Mouse (Mus musculus): ENCODE data around the gene Tmem98.

Tmem98 gene

DNA sequence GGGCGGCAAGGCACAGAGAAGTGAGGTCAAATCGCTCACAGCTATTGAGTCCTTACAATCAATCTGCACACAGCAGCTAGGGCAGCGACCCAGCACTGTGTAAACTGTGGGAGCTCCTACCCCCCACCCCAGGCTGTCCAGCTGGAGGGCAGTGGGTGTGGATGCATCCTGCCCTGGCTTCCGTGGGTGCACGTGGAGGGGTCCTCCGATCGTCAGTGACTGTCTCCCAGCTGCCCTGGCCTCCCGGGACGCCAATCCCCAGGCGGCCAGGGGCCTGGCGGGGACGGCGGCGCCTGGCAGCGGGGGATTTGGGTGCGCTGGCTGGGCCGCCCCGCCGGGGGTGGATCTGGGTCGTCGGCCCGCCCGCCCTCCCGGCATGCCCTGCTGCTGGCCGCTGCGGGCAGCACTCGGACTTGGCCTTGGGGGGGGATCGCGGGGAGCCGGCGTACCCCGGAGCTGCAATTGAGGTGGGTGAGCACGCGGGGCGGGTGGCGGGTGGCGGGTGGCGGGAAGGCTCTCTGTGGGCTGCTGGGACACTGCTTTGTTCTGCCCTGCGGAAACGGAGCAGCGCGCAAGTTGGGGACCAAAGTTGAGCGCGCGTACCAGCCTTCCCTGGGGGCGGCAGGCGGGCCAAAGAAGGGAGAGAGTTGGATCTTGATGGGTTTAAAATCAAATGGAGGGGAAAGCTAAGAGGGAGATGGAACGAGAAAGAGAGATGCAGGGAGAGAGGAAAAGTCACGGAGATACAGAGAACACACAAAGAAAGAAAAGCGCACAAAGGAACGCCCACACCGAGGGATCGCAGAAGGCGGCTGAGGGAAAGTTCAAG is at the start of gene Tmem98:
Gene Tmem98 (plus strand): TSS at position 183 of the 829 bp plus-strand sequence.
- DNase-seq (ENCODE audit: low read depth): no peak

DNA sequence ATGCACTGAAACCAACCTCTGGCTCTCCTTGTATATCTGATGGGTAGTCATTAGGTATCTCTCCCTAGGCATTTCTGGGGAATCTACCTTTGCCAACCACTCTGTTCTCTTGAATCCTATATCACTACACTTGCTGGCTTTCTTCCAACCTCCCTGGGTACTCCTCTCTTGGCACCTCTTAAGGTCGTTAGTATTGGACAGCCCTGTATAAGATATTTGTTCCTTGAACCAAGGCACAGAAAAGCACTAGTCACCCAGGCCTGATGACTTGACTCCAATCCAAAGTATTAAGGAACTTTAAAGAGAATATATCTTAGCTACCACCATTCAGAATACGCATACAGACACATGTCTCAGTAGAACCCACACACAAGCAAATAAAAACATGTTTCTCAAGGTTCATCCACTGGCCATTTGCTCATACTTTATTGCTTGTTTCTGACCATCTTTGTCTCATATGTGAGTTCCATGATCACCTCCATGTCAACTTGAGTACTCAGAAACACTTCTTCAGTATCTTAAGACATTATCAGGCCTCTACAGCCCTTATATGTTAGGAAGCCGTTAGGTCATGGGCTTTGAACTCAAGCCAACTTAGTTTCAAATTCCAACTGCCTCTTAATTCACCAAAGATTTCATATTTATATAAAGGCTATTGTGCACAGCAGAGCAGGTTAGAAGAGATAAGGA is 48.5 kb upstream of the Tmem98 start:
- no peak for DNase-seq (ENCODE audit: low read depth)

DNA sequence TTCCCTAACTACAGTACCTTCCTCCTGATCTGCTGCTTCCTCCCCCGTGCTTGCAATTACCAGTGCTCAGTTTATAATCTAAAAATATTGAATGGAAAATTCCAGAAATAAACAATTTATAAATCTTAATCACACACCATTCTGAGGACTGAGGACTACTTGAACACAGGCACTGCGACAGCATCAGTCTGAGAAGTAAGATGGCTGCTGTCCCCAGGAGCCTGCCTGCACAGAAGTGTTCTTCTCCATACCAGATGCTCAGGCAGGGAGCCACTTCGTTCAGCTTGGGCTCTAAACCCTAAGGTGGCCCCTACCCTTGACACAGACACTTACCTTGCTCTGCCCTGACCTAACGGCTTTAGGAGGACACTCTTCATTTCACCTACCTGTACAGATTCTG is 47.9 kb upstream of the Tmem98 start:
- no peak for DNase-seq (ENCODE audit: low read depth)

DNA sequence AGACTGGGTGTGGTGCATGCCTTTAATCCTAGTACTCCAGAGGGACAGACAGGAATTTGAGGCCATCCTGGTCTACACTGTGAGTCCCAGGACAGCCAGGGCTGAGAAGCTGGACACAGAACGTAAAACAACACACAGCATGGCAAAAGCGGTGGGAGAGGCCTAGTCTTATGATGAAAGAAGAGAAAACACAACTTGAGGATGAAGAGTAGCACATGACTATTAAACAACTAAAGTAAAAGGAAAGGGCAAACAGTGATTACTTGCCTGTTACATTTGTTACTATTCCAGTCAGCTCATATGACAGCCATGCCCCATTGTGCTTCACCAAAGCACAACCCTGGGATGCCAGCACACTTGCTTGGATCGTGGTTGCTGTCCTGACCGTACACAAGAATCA is 43.9 kb upstream of the Tmem98 start:
- DNase-seq (ENCODE audit: low read depth): no peak

DNA sequence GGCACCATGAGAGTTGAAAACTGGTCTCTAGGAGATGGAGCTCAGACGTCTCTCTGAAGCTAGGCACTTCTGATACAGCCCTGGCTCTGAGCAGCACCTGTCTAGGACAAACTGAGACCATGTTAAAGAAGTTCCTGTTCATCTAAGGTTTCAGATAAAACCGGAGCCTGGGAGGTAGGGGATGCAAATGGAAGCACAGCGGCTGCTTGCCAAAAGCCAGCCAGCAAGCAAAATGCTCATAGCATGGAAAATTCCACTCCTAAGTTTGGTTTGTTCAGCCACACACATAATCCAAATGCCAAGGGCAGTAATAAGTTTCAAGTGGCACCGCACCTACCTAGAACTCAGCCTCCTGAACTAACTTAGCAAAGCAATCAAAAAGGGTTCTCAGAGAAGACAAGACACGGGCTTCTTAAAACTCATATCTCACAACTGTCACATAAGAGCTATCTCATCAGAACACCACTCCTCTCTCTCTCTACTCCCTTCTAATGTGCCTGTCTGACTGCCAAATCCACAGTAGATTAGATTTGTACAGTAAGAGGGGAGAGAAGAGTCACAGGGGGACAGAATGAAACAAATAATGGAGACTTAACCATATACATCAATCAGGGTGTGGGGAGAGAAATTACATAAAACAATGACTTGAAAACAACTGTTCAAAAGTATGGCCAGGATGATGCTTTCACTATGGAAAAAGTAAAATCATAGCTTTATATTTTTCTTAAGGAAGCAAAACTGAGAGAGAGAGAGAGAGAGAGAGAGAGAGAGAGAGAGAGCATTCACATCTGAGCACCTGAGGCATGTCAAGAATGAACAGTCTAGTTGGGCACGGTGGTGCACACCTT is 43.3 kb upstream of the Tmem98 start:
- DNase-seq (ENCODE audit: low read depth): no peak

DNA sequence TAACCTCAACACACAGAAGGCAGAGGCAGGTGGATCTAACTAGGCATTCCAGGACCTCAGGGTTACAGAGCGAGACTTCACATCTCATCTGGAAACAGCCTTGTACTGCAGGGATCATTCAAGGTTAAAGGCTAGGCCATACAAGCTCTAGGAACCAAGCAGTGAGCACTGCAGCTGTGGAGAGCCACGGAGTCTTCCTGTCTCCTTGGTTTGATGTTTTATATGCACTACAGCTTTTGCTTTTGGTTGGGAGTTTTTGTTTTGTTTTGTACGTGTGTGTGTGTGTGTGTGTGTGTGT is 42.7 kb upstream of the Tmem98 start:
- no peak for DNase-seq (ENCODE audit: low read depth)

DNA sequence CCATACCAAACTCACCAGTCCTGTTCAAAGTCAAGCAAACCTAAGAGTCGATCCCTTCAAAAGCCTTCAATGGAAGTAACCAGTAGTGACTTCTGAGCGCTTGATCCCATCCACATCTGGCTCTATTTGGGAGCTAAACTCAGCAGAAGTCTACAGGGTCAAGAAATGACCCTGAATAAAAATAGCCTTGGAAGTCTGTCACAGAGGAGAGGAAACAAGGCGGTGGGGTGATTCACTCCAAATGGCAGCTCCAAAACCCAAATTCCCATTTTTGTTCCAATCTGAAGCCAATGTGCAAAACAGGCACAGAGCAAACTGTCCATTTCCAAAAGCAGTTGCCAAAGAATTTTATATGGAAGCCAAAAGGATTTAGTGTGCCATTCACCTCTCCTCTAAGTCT is 38.8 kb upstream of the Tmem98 start:
- no peak for DNase-seq (ENCODE audit: low read depth)

DNA sequence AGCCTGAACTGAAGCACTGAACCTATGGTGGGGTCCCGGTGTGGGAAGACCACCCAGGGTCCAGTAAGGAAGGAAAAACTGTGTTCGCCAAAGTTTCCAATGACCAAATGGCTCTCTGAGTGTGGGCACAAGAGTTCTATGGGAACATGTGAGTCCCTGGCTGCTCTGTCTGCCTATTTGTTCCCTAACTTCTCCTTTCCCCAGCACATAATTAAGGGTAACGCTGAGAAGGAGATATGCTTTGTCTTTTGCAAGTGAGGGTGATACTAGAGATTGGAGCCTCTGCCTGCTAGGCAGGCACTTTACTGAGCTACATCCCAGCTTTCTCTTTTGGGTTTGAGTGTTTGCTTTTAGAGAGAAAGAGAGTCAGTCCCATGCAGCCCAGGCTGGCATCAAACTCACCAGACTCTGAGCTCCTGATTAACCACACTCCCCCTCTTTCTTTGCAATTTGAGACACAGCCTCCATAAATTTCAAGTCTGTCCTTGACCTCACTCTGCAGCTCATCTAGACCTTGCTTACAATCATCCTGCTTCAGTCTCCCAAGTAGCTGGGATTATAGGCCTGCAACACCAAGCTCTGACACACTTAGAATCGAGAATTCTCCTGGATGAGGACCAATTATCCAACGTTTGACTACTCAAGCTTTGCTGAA is 38.3 kb upstream of the Tmem98 start:
- DNase-seq (ENCODE audit: low read depth): no peak

DNA sequence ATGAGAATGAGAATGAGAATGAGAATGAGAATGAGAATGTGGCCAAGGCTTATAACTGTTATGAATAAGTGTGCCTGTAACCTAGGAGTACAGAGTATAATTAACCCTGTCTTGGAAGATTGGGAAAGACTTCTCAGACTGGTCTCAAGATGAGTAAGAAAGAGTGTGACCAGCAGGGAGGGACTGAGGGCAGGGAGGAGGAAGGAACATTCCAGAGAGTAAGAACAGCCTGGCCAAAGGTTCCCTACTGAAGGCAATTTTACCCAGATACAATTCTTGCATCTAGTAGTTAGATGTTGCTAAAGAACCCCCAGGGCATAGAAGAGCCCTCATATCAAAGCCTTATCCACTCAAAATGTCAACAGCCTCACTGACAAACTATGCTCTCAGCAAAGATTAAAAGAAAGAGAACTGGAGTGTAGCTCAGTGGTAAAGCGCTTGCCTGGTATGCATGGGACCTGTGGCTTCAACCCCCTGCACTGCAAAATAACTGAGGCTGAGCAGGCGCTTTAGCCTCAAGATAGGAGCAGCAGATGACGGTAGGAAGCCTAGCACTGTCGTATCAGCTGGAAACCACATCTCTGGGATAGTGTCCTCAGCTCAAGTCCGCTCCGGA is 37.3 kb upstream of the Tmem98 start:
- no peak for DNase-seq (ENCODE audit: low read depth)

DNA sequence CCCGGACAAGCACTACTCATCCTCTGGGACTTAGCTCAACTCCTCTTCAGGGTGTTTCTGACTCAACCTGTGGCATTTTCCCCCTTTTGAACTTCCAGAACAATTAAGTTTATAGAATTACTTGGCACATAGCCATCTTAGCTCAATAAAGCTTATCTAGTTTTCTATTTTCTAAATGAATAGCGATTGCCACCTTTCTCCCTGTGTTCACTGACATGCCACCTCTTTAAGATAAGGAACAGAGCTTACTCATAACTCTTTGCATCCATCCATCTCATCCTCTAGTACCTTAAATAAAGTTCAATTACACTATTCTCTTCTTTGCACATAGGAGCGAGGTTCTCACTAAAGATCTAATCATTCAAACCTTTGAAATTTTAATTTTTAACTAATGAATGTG is 34.4 kb upstream of the Tmem98 start:
- no peak for DNase-seq (ENCODE audit: low read depth)

DNA sequence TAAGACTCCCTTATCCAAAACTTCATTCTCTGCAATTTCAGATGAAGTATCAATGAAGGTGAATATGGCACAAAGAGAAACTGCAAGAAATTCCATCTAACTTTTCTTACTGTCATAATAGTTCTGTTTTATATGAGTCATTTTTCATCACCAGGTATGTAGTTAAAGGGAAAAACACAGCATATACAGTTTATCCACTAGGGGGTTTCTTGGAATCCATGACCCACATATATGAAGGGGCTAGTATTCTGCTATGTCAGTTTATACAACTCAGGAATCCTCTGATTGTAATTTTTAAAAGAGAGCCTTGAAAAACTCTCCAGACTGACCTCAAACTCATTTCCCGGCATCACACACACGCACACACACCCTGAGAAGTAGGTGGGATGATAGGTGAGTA is 32.3 kb upstream of the Tmem98 start:
- DNase-seq (ENCODE audit: low read depth): no peak

DNA sequence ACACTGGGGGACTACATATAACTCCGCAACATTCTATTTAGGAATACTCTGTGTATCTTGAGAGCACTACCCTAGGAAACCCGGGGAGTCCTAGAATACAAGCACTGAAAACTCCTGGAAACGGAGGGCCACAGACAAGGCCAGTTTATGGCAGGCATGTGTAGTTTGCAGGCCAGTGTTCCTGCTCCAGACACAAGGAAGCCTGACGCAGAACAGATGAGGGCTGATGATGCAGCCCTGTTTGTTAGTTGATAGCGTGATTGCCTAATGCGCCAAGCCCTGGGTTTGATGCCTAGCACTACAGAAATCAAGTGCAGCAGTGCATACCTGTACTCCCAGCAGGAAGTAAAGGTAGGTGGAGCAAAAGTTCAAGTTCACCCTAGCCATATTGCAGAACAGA is 31.8 kb upstream of the Tmem98 start:
- DNase-seq (ENCODE audit: low read depth): no peak

DNA sequence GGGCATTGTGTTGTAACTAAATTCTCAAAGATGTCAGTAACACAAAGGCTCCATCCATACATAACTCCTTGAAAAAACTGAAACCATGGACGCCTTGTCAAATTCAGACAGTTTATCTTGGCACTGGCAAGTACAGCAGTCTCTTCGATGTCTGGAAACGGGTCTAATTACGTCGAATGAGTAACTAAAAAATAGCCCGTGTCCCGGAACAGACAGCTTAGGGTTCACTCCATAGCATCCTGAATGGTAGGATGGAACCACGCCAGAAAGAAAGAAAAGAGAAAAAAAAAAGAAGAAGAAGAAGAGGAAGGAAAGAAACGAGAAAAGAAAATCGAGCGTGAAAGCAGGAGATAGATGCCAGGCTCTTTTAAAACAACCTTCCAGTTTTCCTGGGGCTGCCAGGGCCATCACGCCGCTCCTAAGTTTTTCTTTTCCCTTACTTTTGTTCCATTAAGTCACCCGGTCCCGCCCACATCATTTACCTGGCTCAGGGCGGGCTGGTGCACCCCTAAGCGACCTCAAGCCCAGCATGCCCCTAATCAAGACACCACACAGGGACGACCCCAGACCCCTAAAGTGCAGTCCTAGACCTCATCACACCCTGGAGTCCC is 31.0 kb upstream of the Tmem98 start:
- no peak for DNase-seq (ENCODE audit: low read depth)

DNA sequence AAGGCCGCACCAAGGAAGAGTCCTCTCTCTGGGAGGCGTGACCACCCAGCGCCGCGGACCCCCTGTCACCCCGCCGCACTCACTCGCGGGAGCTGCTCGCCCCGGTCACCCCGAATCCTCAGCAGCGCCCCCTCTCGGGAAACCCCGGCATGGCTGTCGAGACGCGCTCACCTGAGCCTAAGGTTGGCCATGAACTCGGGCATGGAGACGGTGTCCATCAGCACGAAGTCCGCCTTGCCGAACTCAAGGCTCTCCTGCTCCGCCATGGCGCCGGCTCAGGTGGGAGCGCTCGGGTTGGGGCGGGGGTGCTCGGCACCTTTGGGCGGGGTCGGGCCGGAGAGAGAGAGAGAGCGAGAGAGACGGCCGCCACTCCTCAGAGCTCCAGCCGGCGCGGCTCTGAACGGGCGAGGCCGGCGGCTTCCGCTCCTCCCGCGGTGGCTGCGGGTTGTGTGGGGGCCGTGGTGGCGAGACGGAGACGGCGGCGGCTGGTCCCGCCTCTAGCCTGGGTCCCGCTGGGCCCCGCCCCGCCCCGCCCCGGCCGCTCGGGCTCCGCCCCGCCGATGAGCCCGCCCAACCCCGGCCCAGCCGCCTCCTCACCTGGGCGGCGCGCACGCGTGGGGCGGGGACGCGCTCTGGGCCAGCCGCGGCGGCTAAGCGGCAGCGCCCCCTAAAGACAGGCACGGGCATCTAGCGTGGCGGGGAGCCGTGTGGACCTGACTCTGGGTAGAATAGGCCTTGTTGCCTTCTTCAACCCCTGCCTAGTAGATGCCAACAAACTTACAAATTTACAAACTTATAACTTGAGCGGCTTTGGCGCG is 30.2 kb upstream of the Tmem98 start, which contains the start of gene Myo1d:
Gene Myo1d (minus strand): TSS at position 499 of the 818 bp plus-strand sequence.
- peak; percentile 73 for DNase-seq (ENCODE audit: low read depth)

DNA sequence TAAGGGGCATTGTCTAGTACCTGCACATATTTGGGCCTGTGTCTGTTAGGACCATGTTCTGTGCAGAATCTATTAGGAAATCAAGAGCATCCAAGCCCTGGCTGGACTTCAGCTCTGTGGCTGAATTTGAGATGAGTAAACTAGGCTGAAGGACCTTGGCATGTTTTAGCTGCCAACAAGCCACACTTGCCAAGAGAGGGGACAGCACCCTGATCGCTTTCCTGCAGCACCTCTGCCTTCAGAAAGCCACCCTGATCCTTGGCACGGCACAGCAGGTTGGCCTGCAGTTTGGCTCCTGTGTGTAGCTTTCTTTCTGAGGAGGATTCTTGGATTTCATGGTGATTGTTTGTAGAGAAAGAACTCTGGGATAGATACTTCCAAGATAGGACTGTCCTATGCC is 28.4 kb upstream of the Tmem98 start:
- no peak for DNase-seq (ENCODE audit: low read depth)

DNA sequence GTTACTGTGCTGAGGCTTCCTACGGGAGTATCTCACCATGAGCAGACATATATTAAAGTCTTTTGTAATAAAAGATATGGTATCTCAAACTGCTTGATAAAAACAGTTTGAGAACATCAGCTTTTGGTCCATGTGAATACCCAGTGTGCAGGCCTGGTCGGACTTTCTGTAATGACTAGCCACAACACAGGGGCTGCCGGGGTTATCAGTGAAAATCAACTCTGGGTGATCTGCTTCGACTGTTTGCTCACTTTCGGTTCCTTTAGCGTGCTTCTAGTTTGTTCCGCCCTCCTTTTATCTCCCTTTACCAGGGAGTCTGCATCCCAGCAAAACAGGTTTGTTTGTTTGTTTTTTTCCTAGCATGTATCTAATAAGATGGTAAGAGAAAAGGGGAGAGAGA is 26.5 kb upstream of the Tmem98 start:
- DNase-seq (ENCODE audit: low read depth): no peak

DNA sequence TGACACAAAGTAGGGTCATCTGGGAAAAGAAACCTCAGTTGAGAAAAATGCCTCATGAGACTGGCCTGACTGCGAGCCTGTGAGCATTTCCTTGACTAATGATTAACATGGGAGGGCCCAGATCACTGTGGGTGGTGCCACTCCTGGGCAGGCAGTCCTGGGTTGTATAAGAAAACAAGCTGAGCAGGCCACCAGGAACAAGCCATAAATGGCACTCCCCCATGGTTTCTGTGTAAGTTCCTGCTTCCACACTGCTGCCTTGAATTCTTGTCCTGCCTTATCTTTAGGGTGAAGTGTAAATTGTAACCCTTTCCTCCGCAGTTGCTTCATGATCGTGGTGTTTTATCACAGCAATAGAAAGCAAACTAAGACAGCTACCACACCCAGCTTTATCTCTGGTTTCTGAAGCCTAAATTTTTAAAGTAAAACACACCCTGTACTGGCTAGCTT is 25.7 kb upstream of the Tmem98 start:
- no peak for DNase-seq (ENCODE audit: low read depth)

DNA sequence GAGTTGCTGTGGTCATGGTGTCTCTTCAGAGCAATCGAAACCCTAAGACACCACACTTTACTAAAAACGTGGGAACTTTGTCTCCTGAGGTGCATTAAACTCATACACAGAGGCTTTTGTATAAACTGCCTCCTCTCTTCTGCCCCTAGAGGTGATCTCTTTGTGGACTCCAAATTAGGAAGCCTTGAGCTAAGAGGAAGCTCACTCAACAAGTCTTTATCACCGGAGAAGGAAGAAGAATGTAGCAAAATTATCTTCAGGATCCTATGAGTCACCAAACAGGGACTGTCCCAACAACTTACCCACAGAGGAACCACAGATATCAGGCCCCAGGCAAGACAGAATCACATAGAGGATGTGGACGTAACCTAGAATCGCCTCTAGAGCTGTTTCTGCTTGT is 24.3 kb upstream of the Tmem98 start:
- peak; percentile 46 for DNase-seq (ENCODE audit: low read depth)

DNA sequence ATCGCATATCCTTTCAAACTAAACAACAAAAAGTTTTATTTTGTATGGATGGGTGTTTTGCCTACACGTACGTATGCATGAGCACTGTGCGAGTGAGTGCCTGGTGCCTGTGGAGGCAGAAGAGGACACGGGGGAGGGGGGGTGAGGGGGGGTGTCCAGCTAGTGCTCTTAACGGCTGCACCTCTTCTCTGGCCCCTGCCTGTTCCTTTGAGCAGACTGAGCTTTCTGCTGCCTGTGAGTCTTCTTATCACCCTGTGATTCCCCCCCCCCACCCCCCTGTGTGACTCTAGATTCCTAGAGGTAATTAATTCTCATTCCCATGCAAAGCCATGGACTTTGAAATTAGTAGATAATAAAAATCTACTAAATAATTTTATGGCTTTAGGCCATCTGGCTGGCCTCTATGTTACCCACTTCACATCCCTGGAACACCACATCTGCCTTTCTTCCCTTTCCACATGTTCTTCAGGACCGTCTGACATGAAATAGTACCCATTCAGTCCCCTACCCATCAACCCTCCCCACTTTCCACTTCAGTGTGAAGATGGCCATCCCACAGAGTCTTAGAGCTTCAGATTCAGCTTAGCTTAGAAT is 20.2 kb upstream of the Tmem98 start:
- no peak for DNase-seq (ENCODE audit: low read depth)

DNA sequence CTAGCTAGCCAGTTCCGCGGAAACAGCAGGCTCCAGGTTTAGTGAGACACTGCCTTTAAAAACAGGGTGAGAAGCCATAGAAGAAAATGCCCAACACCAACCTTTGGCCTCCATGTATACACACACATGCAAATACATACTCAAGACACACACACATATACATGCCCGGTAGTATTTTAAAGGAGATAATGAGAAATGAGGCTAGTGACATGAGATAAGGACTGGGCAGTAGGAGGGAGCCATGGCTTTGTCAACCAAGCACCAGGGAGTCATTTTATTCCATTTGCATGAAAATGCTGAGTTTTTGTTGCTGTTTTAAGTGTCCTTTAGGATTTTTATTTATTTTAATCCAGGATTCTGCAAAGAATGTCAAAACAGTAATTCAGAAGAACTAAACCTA is 19.6 kb upstream of the Tmem98 start:
- DNase-seq (ENCODE audit: low read depth): no peak
